9 mouse cellular contexts compared by ENCODE assay signal in genomic region chr7:113210441-113210840, GRCm38 (mm10). TPM values are rescaled to one million over a fixed set of nuclear protein-coding genes. Genes with fewer than 3 reads are reported as not detected.
DNase-seq lines count a peak whose midpoint lies in the region; ATAC-seq lines count a peak whose summit lies in the region.
"Had no signal": no experiment of that assay in that cellular context is flagged by ENCODE, and none has a peak within 500 bp of the region (broad histone marks: within the 10 kb centered on the region; RNA-seq: fewer than 3 reads in every experiment).

No protein-coding gene starts in this region.

- H3K36me3 ChIP-seq in heart, embryonic 11.5 days (ENCODE audit: control insufficient read depth, insufficient read depth, low read length), result no peaks in the 10 kb centered on the region
- no peaks in the 10 kb centered on the region for H3K36me3 ChIP-seq in forebrain, embryonic 14.5 days (ENCODE audit: control insufficient read depth, insufficient read depth, low read length)
- H3K36me3 ChIP-seq: embryonic facial prominence, embryonic 13.5 days had no signal

- no peak for ATAC-seq in heart, embryonic 11.5 days (replicated peaks; ENCODE audit: insufficient number of reproducible peaks, low FRiP score, low TSS enrichment)
- ATAC-seq in forebrain, embryonic 14.5 days, result no peak

- WGBS in heart, embryonic 11.5 days (ENCODE audit: insufficient replicate concordance), result 41% methylated on average over 4 of the region's 4 CpGs
- 56% methylated on average over 4 of the region's 4 CpGs for WGBS in forebrain, embryonic 14.5 days

- peaks cover 40% of the 10 kb centered on the region for H3K27me3 ChIP-seq in heart, embryonic 11.5 days (ENCODE audit: control insufficient read depth, insufficient read depth, low read length)
- peaks cover 18% of the 10 kb centered on the region for H3K27me3 ChIP-seq in forebrain, embryonic 14.5 days (replicated peaks; ENCODE audit: control insufficient read depth, insufficient read depth, low read length)

- H3K4me1 ChIP-seq in heart, embryonic 11.5 days (ENCODE audit: control insufficient read depth, insufficient read depth, low read length), result peaks cover 5% of the 10 kb centered on the region
- peaks cover 9% of the 10 kb centered on the region for H3K4me1 ChIP-seq in forebrain, embryonic 14.5 days (ENCODE audit: control insufficient read depth, insufficient read depth, low read length)

- peak; percentile 27 for DNase-seq in heart, postnatal 4 days
- DNase-seq in spleen, postnatal 36 days (ENCODE audit: low spot score in 2 of 2), result peak; percentile 40 to 43
- DNase-seq in spleen, adult 12 weeks (ENCODE audit: low spot score), result no peak
- DNase-seq in kidney, adult 9 months, result peak; percentile 38
- no peak for DNase-seq in urinary bladder, adult 2 months (ENCODE audit: low spot score)
- no peak for DNase-seq in left cerebral cortex, postnatal 25 days (ENCODE audit: low spot score in 2 of 2)
- DNase-seq in forebrain, embryonic 14.5 days (ENCODE audit: low spot score), result no peak

- H3K9ac ChIP-seq in heart, embryonic 11.5 days (ENCODE audit: low read depth, low read length), result no peak overlapping the region
- H3K9ac ChIP-seq in forebrain, embryonic 14.5 days (ENCODE audit: low read length), result no peak overlapping the region
- H3K9ac ChIP-seq: embryonic facial prominence, embryonic 13.5 days had no signal

- no peak overlapping the region for H3K4me2 ChIP-seq in heart, embryonic 11.5 days
- no peak overlapping the region for H3K4me2 ChIP-seq in forebrain, embryonic 14.5 days (ENCODE audit: low read length)
- H3K4me2 ChIP-seq: embryonic facial prominence, embryonic 13.5 days had no signal

- H3K4me3 ChIP-seq in heart, embryonic 11.5 days (ENCODE audit: low read depth, low read length), result no peak overlapping the region
- H3K4me3 ChIP-seq in forebrain, embryonic 14.5 days (ENCODE audit: low read depth, low read length), result no peak overlapping the region
- H3K4me3 ChIP-seq: embryonic facial prominence, embryonic 13.5 days had no signal

- intact Hi-C loops in left cerebral cortex, postnatal 25 days (cut with DNase I), result no loop called here

- H3K27ac ChIP-seq in heart, embryonic 11.5 days (ENCODE audit: low read depth, low read length), result no peak overlapping the region
- no peak overlapping the region for H3K27ac ChIP-seq in forebrain, embryonic 14.5 days (ENCODE audit: low read depth, low read length)
- H3K27ac ChIP-seq: embryonic facial prominence, embryonic 13.5 days had no signal

- no peaks in the 10 kb centered on the region for H3K9me3 ChIP-seq in heart, embryonic 11.5 days (replicated peaks; ENCODE audit: control insufficient read depth, low read length)
- no peaks in the 10 kb centered on the region for H3K9me3 ChIP-seq in forebrain, embryonic 14.5 days (replicated peaks; ENCODE audit: control insufficient read depth, low read length)
- H3K9me3 ChIP-seq: embryonic facial prominence, embryonic 13.5 days had no signal

RNA-seq across cellular contexts. Expression of gene Arntl, which starts 3.2 kb away (rescaled TPM):
- total RNA-seq in heart, postnatal 4 days (2021), result 10 to 100 TPM in 1 of 2 experiments, 1 to 10 TPM in 1; 9.6 to 10.0 TPM
- 7.6 and 7.8 TPM in 2 replicates for polyA plus RNA-seq in heart, embryonic 11.5 days (2014; fragmentation: Nextera tagmentation; extraction: Ambion mirVana)
- 2.7 and 3.1 TPM in 2 replicates for polyA plus RNA-seq in urinary bladder, adult 2 months (2012; rRNA removed)
- total RNA-seq in left cerebral cortex, postnatal 25 days (2021), result 10 to 100 TPM; 38.1 to 48.8 TPM
- 12.3 and 14.1 TPM in 2 replicates for polyA plus RNA-seq in forebrain, embryonic 14.5 days (2014; fragmentation: Nextera tagmentation; extraction: Ambion mirVana)

Comparison
In these comparisons a context has a peak if more than half of its experiments do, and no peak if none do; other contexts are left out.
1. DNase-seq: peak in heart, postnatal 4 days (single experiment), spleen, postnatal 36 days (2 of 2) and kidney, adult 9 months (single experiment); none in spleen, adult 12 weeks (single experiment), urinary bladder, adult 2 months (single experiment), left cerebral cortex, postnatal 25 days (0 of 2) and forebrain, embryonic 14.5 days (single experiment).